ENCODE assay signal across 19 mouse cellular contexts in genomic region chr6:6162993-6163623, GRCm38 (mm10). TPM values are rescaled to one million over a fixed set of nuclear protein-coding genes. Genes with fewer than 3 reads are reported as not detected.
DNase-seq lines count a peak whose midpoint lies in the region; ATAC-seq and TF ChIP-seq lines count a peak whose summit lies in the region.
"Had no signal": no experiment of that assay in that cellular context is flagged by ENCODE, and none has a peak within 500 bp of the region (broad histone marks: within the 10 kb centered on the region; RNA-seq: fewer than 3 reads in every experiment).

No protein-coding gene starts in this region.

- no peaks in the 10 kb centered on the region for H3K9me3 ChIP-seq in midbrain, embryonic 11.5 days (ENCODE audit: control insufficient read depth, low read length)
- no peaks in the 10 kb centered on the region for H3K9me3 ChIP-seq in midbrain, embryonic 10.5 days (replicated peaks)
- H3K9me3 ChIP-seq in forebrain, postnatal 0 days (ENCODE audit: low read length) = no peaks in the 10 kb centered on the region
- H3K9me3 ChIP-seq in hindbrain, postnatal 0 days (ENCODE audit: low read length) = no peaks in the 10 kb centered on the region
- H3K9me3 ChIP-seq in neural tube, embryonic 14.5 days (ENCODE audit: control insufficient read depth, low read length) = no peaks in the 10 kb centered on the region
- H3K9me3 ChIP-seq: heart, embryonic 15.5 days; liver, embryonic 13.5 days; lung, embryonic 15.5 days had no signal

- no peak for DNase-seq in midbrain, embryonic 11.5 days (ENCODE audit: low spot score, missing footprints)
- no peak for DNase-seq in midbrain, embryonic 10.5 days (ENCODE audit: low spot score)
- no peak for DNase-seq in forebrain, postnatal 0 days
- DNase-seq in hindbrain, postnatal 0 days (ENCODE audit: low spot score) = peak; percentile 53
- no peak for DNase-seq in gastrocnemius, adult 2 months
- no peak for DNase-seq in frontal cortex, adult 2 months (ENCODE audit: extremely low spot score in 1 of 2, low spot score in 1 of 2)
- no peak for DNase-seq in layer of hippocampus, adult 8-10 months (ENCODE audit: low spot score in 2 of 2)
- DNase-seq: adrenal gland, adult 2 months; cerebellum, postnatal 14 days; embryo, embryonic 11 days; heart, adult 18-20 months; kidney, adult 8-10 months; liver, embryonic 13.5 days; right cerebral cortex, postnatal 14 days had no signal

- no peak for TF ChIP-seq CTCF in forebrain, postnatal 0 days (IDR thresholded peaks at IDR 0.05; ENCODE audit: low read depth)
- TF ChIP-seq CTCF in hindbrain, postnatal 0 days (IDR thresholded peaks at IDR 0.05; ENCODE audit: low read depth) = no peak
- TF ChIP-seq CTCF in gastrocnemius, adult 2 months (IDR thresholded peaks at IDR 0.05) = no peak

- intact Hi-C loops in gastrocnemius, adult 2 months (cut with DNase I) = no loop called here

- no peak overlapping the region for H3K4me3 ChIP-seq in midbrain, embryonic 11.5 days (ENCODE audit: low read depth, low read length)
- no peak overlapping the region for H3K4me3 ChIP-seq in midbrain, embryonic 10.5 days
- no peak overlapping the region for H3K4me3 ChIP-seq in forebrain, postnatal 0 days (ENCODE audit: low read depth, low read length)
- no peak overlapping the region for H3K4me3 ChIP-seq in hindbrain, postnatal 0 days (ENCODE audit: low read length)
- no peak overlapping the region for H3K4me3 ChIP-seq in neural tube, embryonic 14.5 days (ENCODE audit: low read depth, low read length)
- H3K4me3 ChIP-seq in gastrocnemius, adult 2 months = no peak overlapping the region
- H3K4me3 ChIP-seq: heart, embryonic 15.5 days; liver, embryonic 13.5 days; lung, embryonic 15.5 days had no signal

- WGBS in midbrain, embryonic 11.5 days = 71% methylated on average over 7 of the region's 7 CpGs
- 79% methylated on average over 7 of the region's 7 CpGs for WGBS in midbrain, embryonic 10.5 days
- 16% methylated on average over 7 of the region's 7 CpGs for WGBS in forebrain, postnatal 0 days
- WGBS in hindbrain, postnatal 0 days = 38% methylated on average over 7 of the region's 7 CpGs
- 32% methylated on average over 7 of the region's 7 CpGs for WGBS in neural tube, embryonic 14.5 days

- H3K4me1 ChIP-seq in midbrain, embryonic 11.5 days (ENCODE audit: control insufficient read depth, insufficient read depth, low read length) = peaks cover 25% of the 10 kb centered on the region
- peaks cover 43% of the 10 kb centered on the region for H3K4me1 ChIP-seq in midbrain, embryonic 10.5 days
- H3K4me1 ChIP-seq in forebrain, postnatal 0 days (ENCODE audit: insufficient read depth) = peaks cover 4% of the 10 kb centered on the region; the same call in 1 of the 2 replicates
- H3K4me1 ChIP-seq in hindbrain, postnatal 0 days (ENCODE audit: insufficient read depth, low read length) = peaks cover 11% of the 10 kb centered on the region; the same call in 1 of the 2 replicates
- H3K4me1 ChIP-seq in neural tube, embryonic 14.5 days (ENCODE audit: control insufficient read depth, insufficient read depth, low read length) = peaks cover 11% of the 10 kb centered on the region; the same call in 1 of the 2 replicates

- no peak overlapping the region for H3K27ac ChIP-seq in midbrain, embryonic 11.5 days (ENCODE audit: low read depth, low read length)
- H3K27ac ChIP-seq in midbrain, embryonic 10.5 days (replicated peaks) = no peak overlapping the region
- H3K27ac ChIP-seq in forebrain, postnatal 0 days (ENCODE audit: low read depth, low read length) = no peak overlapping the region
- H3K27ac ChIP-seq in hindbrain, postnatal 0 days = no peak overlapping the region
- H3K27ac ChIP-seq in neural tube, embryonic 14.5 days (ENCODE audit: low read depth, low read length) = no peak overlapping the region
- H3K27ac ChIP-seq in gastrocnemius, adult 2 months = no peak overlapping the region
- H3K27ac ChIP-seq: heart, embryonic 15.5 days; liver, embryonic 13.5 days; lung, embryonic 15.5 days; macrophage had no signal

- no peaks in the 10 kb centered on the region for H3K27me3 ChIP-seq in midbrain, embryonic 11.5 days (ENCODE audit: control insufficient read depth, insufficient read depth, low read length)
- no peaks in the 10 kb centered on the region for H3K27me3 ChIP-seq in midbrain, embryonic 10.5 days (ENCODE audit: low read depth, poor library complexity, severe bottlenecking)
- H3K27me3 ChIP-seq in forebrain, postnatal 0 days (ENCODE audit: insufficient read depth, low read length) = no peaks in the 10 kb centered on the region
- no peaks in the 10 kb centered on the region for H3K27me3 ChIP-seq in hindbrain, postnatal 0 days (ENCODE audit: insufficient read depth, low read length)
- no peaks in the 10 kb centered on the region; the same call in 1 of the 2 replicates for H3K27me3 ChIP-seq in neural tube, embryonic 14.5 days (ENCODE audit: control insufficient read depth, insufficient read depth, low read length)
- H3K27me3 ChIP-seq: CH12.LX; heart, embryonic 15.5 days; liver, embryonic 13.5 days; lung, embryonic 15.5 days had no signal

- peak; percentile 55; the same call in 1 of the 2 replicates for ATAC-seq in midbrain, embryonic 11.5 days (ENCODE audit: low FRiP score)
- ATAC-seq in forebrain, postnatal 0 days = peak; percentile 74
- peak; percentile 65 for ATAC-seq in hindbrain, postnatal 0 days
- peak; percentile 54; the same call in 1 of the 2 replicates for ATAC-seq in neural tube, embryonic 14.5 days (ENCODE audit: low read depth)

- H3K4me2 ChIP-seq in midbrain, embryonic 11.5 days = no peak overlapping the region
- no peak overlapping the region; the same call in 1 of the 2 replicates for H3K4me2 ChIP-seq in forebrain, postnatal 0 days (ENCODE audit: low read depth)
- no peak overlapping the region for H3K4me2 ChIP-seq in hindbrain, postnatal 0 days (ENCODE audit: low read depth, low read length)
- H3K4me2 ChIP-seq in neural tube, embryonic 14.5 days (ENCODE audit: low read depth, low read length) = no peak overlapping the region
- H3K4me2 ChIP-seq: heart, embryonic 15.5 days; liver, embryonic 13.5 days; lung, embryonic 15.5 days had no signal

- no peaks in the 10 kb centered on the region for H3K36me3 ChIP-seq in midbrain, embryonic 11.5 days (ENCODE audit: control insufficient read depth, insufficient read depth, low read length)
- peaks cover 11% of the 10 kb centered on the region for H3K36me3 ChIP-seq in midbrain, embryonic 10.5 days
- no peaks in the 10 kb centered on the region for H3K36me3 ChIP-seq in forebrain, postnatal 0 days (ENCODE audit: insufficient read depth)
- H3K36me3 ChIP-seq in hindbrain, postnatal 0 days (ENCODE audit: insufficient read depth, low read length) = no peaks in the 10 kb centered on the region
- no peaks in the 10 kb centered on the region for H3K36me3 ChIP-seq in neural tube, embryonic 14.5 days (ENCODE audit: control insufficient read depth, insufficient read depth, low read length)
- H3K36me3 ChIP-seq: heart, embryonic 15.5 days; liver, embryonic 13.5 days; lung, embryonic 15.5 days had no signal

- H3K9ac ChIP-seq in midbrain, embryonic 11.5 days (ENCODE audit: low read length) = no peak overlapping the region
- no peak overlapping the region for H3K9ac ChIP-seq in forebrain, postnatal 0 days
- no peak overlapping the region for H3K9ac ChIP-seq in hindbrain, postnatal 0 days (replicated peaks; ENCODE audit: low read length)
- no peak overlapping the region for H3K9ac ChIP-seq in neural tube, embryonic 14.5 days (replicated peaks; ENCODE audit: low read depth, low read length)
- H3K9ac ChIP-seq: heart, embryonic 15.5 days; liver, embryonic 13.5 days; lung, embryonic 15.5 days had no signal

RNA-seq across cellular contexts. Expression of gene Slc25a13, which starts 53.9 kb away (rescaled TPM):
- polyA plus RNA-seq in midbrain, embryonic 11.5 days (2014; fragmentation: Nextera tagmentation; extraction: Ambion mirVana) = 34.7 and 42.7 TPM in 2 replicates
- polyA plus RNA-seq in midbrain, embryonic 10.5 days (2016; fragmentation: Nextera tagmentation; extraction: Ambion mirVana) = 42.9 and 47.4 TPM in 2 replicates
- total RNA-seq in forebrain, postnatal 0 days (2014; rRNA removed) = 2.3 and 5.2 TPM in 2 replicates
- 3.1 and 3.2 TPM in 2 replicates for polyA plus RNA-seq in forebrain, postnatal 0 days (2015; fragmentation: Nextera tagmentation; extraction: Ambion mirVana)
- 2.5 and 3.4 TPM in 2 replicates for total RNA-seq in hindbrain, postnatal 0 days (2014; rRNA removed)
- 3.5 and 4.4 TPM in 2 replicates for polyA plus RNA-seq in hindbrain, postnatal 0 days (2015; fragmentation: Nextera tagmentation; extraction: Ambion mirVana)
- polyA plus RNA-seq in neural tube, embryonic 14.5 days (2014; fragmentation: Nextera tagmentation; extraction: Ambion mirVana) = 4.9 and 5.4 TPM in 2 replicates
- 1 to 10 TPM in 1 of 2 experiments, under 1 TPM in 1; 0.31 to 1.1 TPM for total RNA-seq in gastrocnemius, adult 2 months (2021)
- polyA plus RNA-seq in frontal cortex, adult 2 months (2012; rRNA removed) = 2.6 and 2.9 TPM in 2 replicates
- 1 to 10 TPM; 3.3 to 6.7 (median 4.3) TPM for total RNA-seq in layer of hippocampus, adult 8-10 months (2022)
- total RNA-seq: CH12.LX had no signal
